Mouse (Mus musculus) lung, postnatal 0 days (tissue): ENCODE measurements around the gene Fhad1.

ENCODE experiments used
- CTCF ChIP-seq: IDR thresholded peaks from 2 replicates; pipeline ENCODE4 v1.5.1; 2016; ENCODE audit warnings: antibody characterized with exemption, mild to moderate bottlenecking
- EP300 ChIP-seq: IDR thresholded peaks from 2 replicates; pipeline ENCODE4 v1.6.1; 2016; ENCODE audit warnings: antibody characterized with exemption, mild to moderate bottlenecking, control low read depth

- TF ChIP-seq CTCF (no peak), EP300 (no peak)
Observed at GRCm38 (mm10) chr4:141865600-141865999, 149.3 kb downstream of the Fhad1 start.
